Comparison of ENCODE assay signal across 7 mouse cellular contexts in the genomic region with DNA sequence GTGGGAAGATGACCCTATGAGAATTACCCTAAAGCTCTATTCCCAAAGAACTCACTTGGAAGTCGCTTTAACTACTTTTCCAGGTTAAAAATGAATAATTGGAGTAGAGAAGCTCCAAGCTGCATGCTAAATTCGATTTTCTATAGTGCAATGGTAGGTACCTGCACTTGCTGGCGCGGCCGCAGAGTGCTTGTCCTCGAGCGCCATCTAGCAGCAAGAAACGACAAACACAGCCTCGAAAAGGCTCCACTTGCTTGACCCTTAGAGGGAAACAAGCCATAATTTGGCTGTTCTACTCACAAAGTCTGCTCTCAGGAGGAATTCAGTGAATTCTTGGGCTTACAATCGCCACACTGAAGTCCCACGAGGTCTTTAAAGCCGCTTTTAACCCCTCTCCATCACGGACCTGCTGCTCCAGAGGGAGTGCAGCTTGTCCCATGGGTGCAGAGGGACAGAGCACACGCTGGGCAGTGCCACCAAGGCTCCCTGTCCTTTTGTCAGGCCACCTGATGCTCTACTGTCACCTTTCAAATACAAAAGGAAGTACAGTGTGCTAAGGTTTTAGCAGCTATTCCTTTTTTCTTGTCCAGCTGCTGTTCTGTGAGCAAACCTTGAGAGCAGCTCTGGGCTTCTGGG. TPM values are rescaled to one million over a fixed set of nuclear protein-coding genes. Genes with fewer than 3 reads are reported as not detected.
DNase-seq lines count a peak whose midpoint lies in the region; ATAC-seq and TF ChIP-seq lines count a peak whose summit lies in the region.

No protein-coding gene starts in this region.

- no peaks in the 10 kb centered on the region for H3K4me1 ChIP-seq in bone marrow, adult 2 months (ENCODE audit: control insufficient read depth, insufficient read depth, low read length)
- H3K4me1 ChIP-seq in embryonic fibroblast, embryonic 13.5 days (ENCODE audit: control insufficient read depth, insufficient read depth, low read length) = no peaks in the 10 kb centered on the region

- peak; percentile 93 for ATAC-seq in megakaryocyte, adult 5-6 weeks (ENCODE audit: poor library complexity, severe bottlenecking)

- no peak overlapping the region for H3K4me3 ChIP-seq in bone marrow, adult 2 months (replicated peaks; ENCODE audit: control insufficient read depth, low read depth, low read length)
- H3K4me3 ChIP-seq in embryonic fibroblast, embryonic 13.5 days (ENCODE audit: insufficient read depth, low read length) = no peak overlapping the region

- TF ChIP-seq POLR2A in bone marrow, adult 2 months (IDR thresholded peaks at IDR 0.05; ENCODE audit: borderline replicate concordance, control insufficient read depth, low read depth, low read length) = no peak
- TF ChIP-seq POLR2A in embryonic fibroblast, embryonic 13.5 days (IDR thresholded peaks at IDR 0.05; ENCODE audit: low read depth, low read length) = no peak

- no peak overlapping the region for H3K27ac ChIP-seq in bone marrow, adult 2 months (ENCODE audit: control insufficient read depth, insufficient read depth, low read depth, low read length, poor library complexity)
- no peak overlapping the region for H3K27ac ChIP-seq in embryonic fibroblast, embryonic 13.5 days (ENCODE audit: insufficient read depth, low read length)

- TF ChIP-seq CTCF in bone marrow, adult 2 months (IDR thresholded peaks at IDR 0.05; ENCODE audit: control insufficient read depth, insufficient read depth, low read length) = peak; percentile 81
- TF ChIP-seq CTCF in embryonic fibroblast, embryonic 13.5 days (IDR thresholded peaks at IDR 0.05; ENCODE audit: borderline replicate concordance, insufficient read depth, low read length) = peak; percentile 87

- 11% methylated on average over 14 of the region's 14 CpGs for WGBS in bone marrow, adult 2 months

- DNase-seq in 3T3-L1 (ENCODE audit: low read depth, low spot score) (peak; percentile 75), A20 (ENCODE audit: low read depth, low spot score) (peak; percentile 70)
- DNase-seq in layer of hippocampus, postnatal 10 days (ENCODE audit: low spot score in 2 of 2) = peak; percentile 67 to 74
- DNase-seq in right cerebral cortex, postnatal 10 days (ENCODE audit: low spot score in 2 of 2) = peak; percentile 67 to 78

RNA-seq across cellular contexts. Expression of gene Fam163a, which starts 37.0 kb away (rescaled TPM):
- not detected in 2 replicates for polyA plus RNA-seq in bone marrow, adult 2 months (2011; ENCODE audit: insufficient read depth, insufficient read length, low replicate concordance, missing spikeins)
- not detected in 2 replicates for polyA plus RNA-seq in embryonic fibroblast, embryonic 13.5 days (2011; ENCODE audit: insufficient read length, low read depth, missing spikeins)
- 10 to 100 TPM; 29.0 to 35.8 TPM for total RNA-seq in layer of hippocampus, postnatal 10 days (2021)
- not detected in 2 replicates for total RNA-seq in megakaryocyte, adult 5-6 weeks (2015)
- not detected in 2 replicates for total RNA-seq in megakaryocyte, adult 5-6 weeks (2017)

Comparison
In these comparisons a context has a peak if more than half of its experiments do, and no peak if none do; other contexts are left out.
1. RNA of gene Fam163a, which starts 37.0 kb away (total RNA-seq): 29.0 to 35.8 TPM in layer of hippocampus, postnatal 10 days; not detected in megakaryocyte, adult 5-6 weeks; every median in the first group is over 10 times any median in the second.
2. Peak in every context shown above with its lines, with median percentiles within 50 percentile points of each other: DNase-seq.